Mouse (Mus musculus) spleen, adult 2 months (tissue): ENCODE data around the gene Lap3.

Experiments
- CTCF ChIP-seq: fragments of 200-500 bp; IDR thresholded peaks from 2 replicates; pipeline ENCODE4 v1.5.1; 2011; ENCODE audit warnings: mild to moderate bottlenecking, inconsistent platforms; ENCODE audit not compliant: insufficient read depth, insufficient read length, insufficient replicate concordance; ENCODE audit errors: extremely low read depth
- POLR2A ChIP-seq: fragments of 200-500 bp; IDR thresholded peaks from 2 replicates; pipeline ENCODE4 v1.6.1; 2011; ENCODE audit warnings: low read depth, low read length, inconsistent platforms

DNA sequence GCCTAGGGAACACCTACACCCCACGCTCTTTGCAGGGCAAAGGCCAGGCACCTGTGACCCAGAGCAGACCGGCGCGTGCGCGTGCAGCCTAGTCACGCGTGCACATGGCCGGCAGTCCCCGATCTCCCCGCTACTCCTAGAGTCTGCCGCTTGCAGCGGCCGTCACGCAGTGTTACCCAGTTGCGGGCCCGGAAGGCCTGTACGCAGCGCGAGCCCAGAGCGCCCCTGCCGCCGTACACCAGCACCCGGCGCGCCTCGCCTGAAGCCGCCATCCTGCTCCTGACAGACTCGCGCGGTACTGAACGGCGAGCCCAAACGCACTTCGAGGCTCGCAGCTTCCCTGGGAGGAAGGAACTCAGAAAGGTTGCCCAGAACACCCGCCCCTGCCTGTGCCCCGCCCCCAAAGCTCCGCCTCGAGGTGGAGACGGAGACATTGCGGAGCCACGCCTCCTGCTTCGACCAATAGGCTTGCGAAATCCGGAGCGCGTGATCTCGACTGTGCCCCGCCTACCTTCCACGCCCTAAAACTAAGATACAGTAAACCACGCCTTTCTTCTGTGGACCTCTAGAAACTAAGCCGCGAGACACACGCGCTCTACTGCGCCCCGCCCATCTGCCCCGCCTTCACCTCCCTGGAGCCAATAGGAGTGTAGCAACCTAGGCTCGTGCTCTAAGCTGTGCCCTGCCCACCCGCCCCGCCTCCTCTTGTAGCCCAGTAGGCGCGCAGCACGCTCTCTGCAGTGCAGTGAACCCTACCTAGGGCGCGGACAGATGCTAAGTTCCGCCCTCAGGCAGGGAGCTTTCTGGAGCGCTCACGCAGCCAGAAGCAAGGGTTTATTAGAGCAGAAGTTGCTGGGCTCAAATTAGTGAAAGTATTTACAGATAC, 43.1 kb upstream of the Lap3 start, which contains the start of gene Qdpr:
- TF ChIP-seq CTCF, result no peak
- peak; percentile 58 for TF ChIP-seq POLR2A
